Mouse (Mus musculus): ENCODE results near the gene Tmprss11f.
"Not testable (repeated sequence)": the region's sequence is repeated elsewhere in the genome, so short reads cannot be mapped to it uniquely, and the experiment has no call there.

Gene Tmprss11f

DNA sequence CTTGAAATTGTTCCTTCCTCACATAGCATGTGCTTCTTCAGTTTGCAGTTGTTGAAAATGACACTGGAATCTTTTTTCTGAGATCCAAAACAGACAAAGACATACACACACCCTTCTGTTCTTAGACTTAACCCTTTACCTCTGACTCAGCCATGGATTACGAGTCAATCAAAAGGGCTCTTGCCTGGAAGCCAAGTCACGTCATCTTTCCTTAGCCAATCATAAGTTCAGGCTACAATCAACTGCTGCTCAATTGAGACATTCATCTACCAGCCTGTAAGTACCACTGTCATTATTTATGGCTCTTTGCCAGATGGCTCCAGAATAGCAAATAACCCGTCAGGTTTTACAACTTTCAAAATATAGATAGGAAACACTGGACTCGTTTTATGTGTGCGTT lies at the start of gene Tmprss11f:
Gene Tmprss11f, minus strand, starts transcription at position 101 of the 400 bp plus-strand sequence.
- no peak for DNase-seq (ENCODE audit: low spot score in 2 of 2)

DNA sequence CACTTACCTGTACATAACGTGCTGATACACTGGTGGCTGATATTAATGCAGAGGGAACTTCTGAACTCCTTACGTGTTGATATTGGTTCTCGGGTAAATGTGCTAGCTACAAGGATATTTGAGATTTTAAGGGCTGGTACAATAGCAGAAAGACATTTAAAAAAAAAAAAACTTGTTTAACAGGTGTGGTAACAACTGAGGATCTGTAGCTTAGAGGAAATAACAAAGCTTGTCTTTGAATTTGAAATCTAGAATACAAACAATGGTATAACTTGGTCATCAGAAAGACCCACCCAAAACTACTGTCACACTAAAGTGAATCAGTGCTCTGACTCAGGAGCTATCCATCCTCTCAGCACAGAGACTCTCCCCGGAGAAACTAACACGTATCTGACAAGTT lies 44.0 kb upstream of the Tmprss11f start, which contains the start of gene Tmprss11b:
Gene Tmprss11b, minus strand, starts transcription at position 101 of the 400 bp plus-strand sequence.
- DNase-seq (ENCODE audit: low spot score in 2 of 2), result no peak

DNA sequence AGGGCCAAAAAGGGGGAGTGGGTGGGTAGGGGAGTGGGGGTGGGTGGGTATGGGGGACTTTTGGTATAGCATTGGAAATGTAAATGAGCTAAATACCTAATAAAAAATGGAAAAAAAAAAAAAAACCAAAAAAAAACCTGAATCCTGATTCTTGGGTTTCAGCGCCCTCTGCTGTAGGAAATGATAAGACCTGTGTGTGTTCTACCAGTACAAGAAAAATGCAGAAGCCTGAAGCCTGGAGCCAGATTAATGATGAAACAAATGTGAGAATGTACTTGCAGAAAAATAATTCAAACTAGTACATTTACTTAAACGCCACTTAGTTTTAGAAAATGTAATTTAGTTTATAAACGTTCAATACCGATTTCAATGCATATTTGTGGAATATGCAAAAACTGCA lies 17.0 kb upstream of the Tmprss11f start:
- DNase-seq (ENCODE audit: low spot score in 2 of 2), result not testable (repeated sequence)

DNA sequence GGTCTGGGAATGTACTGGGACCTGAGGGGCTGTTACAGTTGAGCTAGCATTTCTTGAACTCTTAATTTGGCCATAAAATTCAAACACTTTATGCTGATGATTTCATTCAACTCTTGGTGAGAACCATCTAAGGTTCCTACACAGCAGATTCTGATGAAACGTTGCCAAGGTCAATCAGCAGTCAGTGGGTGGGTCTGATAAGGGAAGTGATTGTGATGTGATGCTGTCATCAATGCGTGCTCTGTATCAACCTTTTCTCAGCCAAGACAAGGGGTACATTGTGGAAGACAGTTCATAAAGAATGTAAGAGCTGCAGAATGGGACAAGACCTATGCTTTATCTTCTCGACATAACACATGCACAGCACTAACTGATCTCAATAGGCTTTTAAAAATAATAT lies 8.6 kb upstream of the Tmprss11f start:
- no peak for DNase-seq (ENCODE audit: low spot score in 2 of 2)

- no peak for DNase-seq (ENCODE audit: low spot score in 2 of 2)
Measured at GRCm38 (mm10) chr5:86630700-86631099, 1.5 kb downstream of the Tmprss11f start.

GRCm38 (mm10) chr5:86621778-86622177 lies 10.4 kb downstream of the Tmprss11f start:
- no peak for DNase-seq (ENCODE audit: low spot score in 2 of 2)

DNA sequence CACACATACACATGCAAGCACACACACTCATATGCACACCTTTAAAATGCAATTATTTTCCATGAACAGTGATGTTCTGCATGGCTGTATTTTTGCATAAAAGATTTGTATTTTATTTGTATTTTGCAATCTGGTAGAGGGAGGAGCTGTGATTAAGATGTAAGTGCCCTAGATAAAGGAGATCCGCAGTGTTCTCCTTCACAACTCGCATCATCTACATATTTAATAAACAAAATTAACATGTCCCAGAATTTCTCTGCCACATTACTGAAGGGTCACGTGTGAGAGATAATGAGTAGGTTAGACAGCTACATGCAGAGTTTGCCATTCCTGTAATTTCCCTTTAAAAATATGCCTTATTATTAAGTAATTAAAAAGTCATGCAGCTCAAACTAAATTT lies 46.3 kb downstream of the Tmprss11f start:
- no peak for DNase-seq (ENCODE audit: low spot score in 2 of 2)

DNA sequence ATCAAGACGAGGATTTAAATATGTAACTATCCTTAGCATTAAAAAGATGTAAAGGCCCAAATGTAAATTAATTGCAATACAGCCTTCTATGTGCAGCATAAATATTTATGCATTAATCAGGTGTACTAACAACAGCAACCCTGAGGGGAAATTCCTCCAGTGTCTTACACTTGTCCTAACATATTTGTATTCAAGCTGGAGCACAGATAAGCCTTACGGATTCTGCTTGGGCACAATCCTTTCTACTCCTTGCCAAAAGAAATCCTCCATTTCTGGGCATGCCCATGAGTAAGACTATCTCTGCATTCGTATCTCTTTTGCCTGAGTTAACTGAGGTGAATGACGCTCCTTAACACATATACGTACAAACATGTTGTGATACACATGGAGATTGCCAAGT lies 49.6 kb downstream of the Tmprss11f start:
- DNase-seq (ENCODE audit: low spot score in 2 of 2), result no peak

- no peak for DNase-seq (ENCODE audit: low spot score in 2 of 2)
Measured at GRCm38 (mm10) chr5:86581998-86582397, 50.2 kb downstream of the Tmprss11f start.

- DNase-seq (ENCODE audit: low spot score in 2 of 2), result not testable (repeated sequence)
Measured at GRCm38 (mm10) chr5:86578761-86579160, 53.5 kb downstream of the Tmprss11f start.

DNA sequence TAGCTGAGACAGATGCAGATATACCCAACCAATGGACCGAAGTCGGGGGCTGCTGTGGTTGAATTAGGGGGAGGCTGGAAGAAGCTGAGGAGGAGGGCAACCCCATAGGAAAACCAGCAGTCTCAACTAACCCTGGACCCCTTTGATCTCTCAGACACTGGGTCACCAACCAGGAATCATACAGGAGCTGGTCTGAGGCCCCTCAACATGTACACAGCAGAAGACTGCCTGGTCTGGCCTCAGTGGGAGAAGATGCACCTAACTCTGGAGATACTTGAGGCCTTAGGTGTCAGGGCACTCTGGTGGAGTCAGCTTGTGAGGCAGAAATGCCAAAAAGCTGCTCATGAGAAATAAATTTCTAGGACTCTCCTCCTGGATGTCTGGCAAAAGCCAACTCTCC lies 85.5 kb downstream of the Tmprss11f start:
- no peak for DNase-seq (ENCODE audit: low spot score in 2 of 2)

GRCm38 (mm10) chr5:86540601-86541000 lies 91.6 kb downstream of the Tmprss11f start:
- no peak for DNase-seq (ENCODE audit: low spot score in 2 of 2)

DNA sequence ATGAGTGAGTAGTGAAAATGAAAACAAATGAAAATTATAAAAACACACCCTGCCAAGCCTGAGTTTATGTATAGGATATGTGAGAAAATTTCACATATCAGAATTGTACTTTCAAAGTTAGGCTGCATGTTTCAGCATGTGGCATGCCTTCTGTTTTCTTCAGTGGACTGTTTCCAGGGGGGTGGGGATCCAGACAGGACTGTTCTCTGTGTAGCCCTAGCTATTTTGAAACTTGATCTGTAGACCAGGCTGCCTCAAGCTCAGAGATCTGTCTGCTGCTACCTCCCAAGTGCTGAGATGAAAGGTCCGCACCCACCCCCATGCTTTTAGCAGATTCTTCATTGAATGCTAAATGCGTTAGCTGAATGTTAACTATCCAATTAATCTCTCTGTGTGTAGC lies 103.5 kb downstream of the Tmprss11f start:
- no peak for DNase-seq (ENCODE audit: low spot score in 2 of 2)

GRCm38 (mm10) chr5:86518500-86518899 lies 113.7 kb downstream of the Tmprss11f start, which contains the start of gene Tmprss11g:
Tmprss11g (minus strand) TSS chr5:86518600.
- DNase-seq (ENCODE audit: low spot score in 2 of 2), result no peak

DNA sequence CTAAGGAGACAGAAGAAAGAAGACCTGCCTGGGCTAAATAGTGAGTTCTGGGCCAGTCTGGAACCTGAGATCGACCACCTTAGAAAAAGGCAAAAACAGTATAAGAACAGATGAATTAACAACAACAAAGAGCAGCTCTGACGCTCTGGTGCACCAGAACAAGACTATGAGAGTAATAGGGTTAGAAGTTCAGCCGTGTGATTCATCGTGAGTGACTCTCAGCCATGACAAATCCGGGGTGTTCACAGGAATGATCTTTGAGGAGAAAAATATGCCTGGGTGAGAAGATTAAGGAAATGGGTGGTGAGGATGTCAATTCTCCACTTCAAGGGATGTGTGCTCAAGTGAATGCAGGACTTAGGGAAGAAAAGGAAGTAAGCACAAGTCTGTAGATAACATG lies 120.7 kb downstream of the Tmprss11f start:
- no peak for DNase-seq (ENCODE audit: low spot score in 2 of 2)

DNA sequence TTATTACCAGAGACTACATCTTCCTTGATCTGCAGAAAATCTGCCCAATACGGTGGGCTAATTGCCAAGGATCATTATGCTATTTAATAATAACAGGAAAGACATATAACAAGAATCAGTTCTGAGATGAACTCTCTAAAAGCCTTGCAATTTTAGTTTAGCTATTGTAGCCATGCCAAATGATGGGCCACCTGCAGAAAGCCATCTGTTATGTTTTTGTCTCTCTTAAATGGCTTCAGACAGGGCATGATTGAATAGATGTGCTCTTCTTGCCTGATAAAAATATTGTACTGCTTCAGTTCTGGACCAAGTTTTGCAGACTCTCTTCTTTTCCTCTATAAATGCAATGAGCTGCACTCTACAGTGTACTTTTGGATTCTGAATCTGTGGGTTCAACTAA lies 138.8 kb downstream of the Tmprss11f start:
- DNase-seq (ENCODE audit: low spot score in 2 of 2), result no peak

DNA sequence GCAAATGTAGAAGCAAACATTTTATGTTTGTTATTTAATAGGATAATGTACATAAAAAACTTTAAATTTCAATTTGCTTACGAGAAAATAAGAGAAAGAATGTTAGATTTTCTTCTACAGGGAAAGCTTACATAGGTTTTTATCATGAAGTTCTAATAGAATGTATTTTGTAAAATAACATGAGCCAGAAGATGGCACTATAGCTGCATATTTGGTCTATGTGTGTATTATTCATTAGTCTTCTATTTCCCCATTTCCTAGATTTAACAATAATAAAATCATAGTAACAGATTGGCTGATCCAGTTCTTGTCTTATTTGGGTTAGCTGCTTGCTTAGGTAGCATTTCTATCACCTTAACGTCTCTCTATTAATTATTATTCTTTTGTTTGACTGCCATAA lies 149.7 kb downstream of the Tmprss11f start:
- DNase-seq (ENCODE audit: low spot score in 2 of 2), result no peak

- DNase-seq (ENCODE audit: low spot score in 2 of 2), result no peak
Measured at GRCm38 (mm10) chr5:86482031-86482430, 150.2 kb downstream of the Tmprss11f start.

GRCm38 (mm10) chr5:86473859-86474258 lies 158.4 kb downstream of the Tmprss11f start:
- no peak for DNase-seq (ENCODE audit: low spot score in 2 of 2)

Data from urinary bladder, postnatal 4 days (tissue).